Mouse (Mus musculus) midbrain, postnatal 0 days (tissue): Measurements from ENCODE around the gene Hypm. TPM values are rescaled to one million over a fixed set of nuclear protein-coding genes. Genes with fewer than 3 reads are reported as not detected.

ENCODE experiments used
- ATAC-seq: fragments of 200-750 bp; cut with Nextera tagmentation; 2 replicates; pipeline ENCODE4 v1.8.0; 2017; ENCODE audit warnings: moderate number of reproducible peaks, mild to moderate bottlenecking, moderate TSS enrichment, moderate library complexity; ENCODE audit not compliant: low FRiP score
- DNase-seq: peaks from one replicate; pipeline ENCODE4 v3.0.0-alpha.2; 2015; ENCODE audit warnings: low spot score
- H3K27ac ChIP-seq: fragments of 300-500 bp; sonication (generic); 2 replicates; pipeline ENCODE4 v1.5.1; 2014; ENCODE audit warnings: low read depth, mild to moderate bottlenecking, low read length, mixed read lengths
- H3K27me3 ChIP-seq: fragments of 300-500 bp; sonication (generic); 2 replicates; pipeline ENCODE4 v1.6.1; 2014; ENCODE audit warnings: low read length, control low read depth, mixed read lengths; ENCODE audit not compliant: insufficient read depth
- H3K36me3 ChIP-seq: fragments of 300-500 bp; sonication (generic); 2 replicates; pipeline ENCODE4 v1.6.1; 2014; ENCODE audit warnings: low read length, control low read depth, mixed read lengths; ENCODE audit not compliant: insufficient read depth
- H3K4me1 ChIP-seq: fragments of 300-500 bp; sonication (generic); 2 replicates; pipeline ENCODE4 v1.6.1; 2014; ENCODE audit warnings: mild to moderate bottlenecking, control low read depth, antibody characterized with exemption, low read length, mixed read lengths; ENCODE audit not compliant: insufficient read depth
- H3K4me2 ChIP-seq: fragments of 300-500 bp; sonication (generic); 2 replicates; pipeline ENCODE4 v1.6.1; 2014; ENCODE audit warnings: low read depth, mild to moderate bottlenecking, low read length, mixed read lengths; ENCODE audit not compliant: poor library complexity, severe bottlenecking
- H3K4me3 ChIP-seq: fragments of 300-500 bp; sonication (generic); 2 replicates; pipeline ENCODE4 v1.5.1; 2014; ENCODE audit warnings: low read depth, mild to moderate bottlenecking, low read length, moderate library complexity
- H3K9ac ChIP-seq: fragments of 300-500 bp; sonication (generic); replicated peaks from 2 replicates; pipeline ENCODE4 v1.6.1; 2014; ENCODE audit warnings: mild to moderate bottlenecking, low read length, moderate library complexity, mixed read lengths; ENCODE audit not compliant: poor library complexity, severe bottlenecking
- H3K9me3 ChIP-seq: fragments of 300-500 bp; sonication (generic); 2 replicates; pipeline ENCODE4 v1.6.1; 2016; ENCODE audit warnings: low read length, control low read depth
- CTCF ChIP-seq: IDR thresholded peaks from 2 replicates; pipeline ENCODE4 v1.5.1; 2016; ENCODE audit warnings: antibody characterized with exemption, mild to moderate bottlenecking
- WGBS: fragments of 180-500 bp; shearing (Covaris S2); extraction: QIAGEN DNeasy Blood & Tissue Kit; methylation state at CpG from one replicate; pipeline ENCODE4 v1.1.7; 2014; 5-methylcytosine and 5-hydroxymethylcytosine counted together
- polyA plus RNA-seq: library from polyadenylated mRNA; unstranded; fragments of >200 nt; fragmentation: Nextera tagmentation; extraction: Ambion mirVana; gene quantifications from 2 replicates; pipeline ENCODE4 v1.2.1, GENCODE M21; 2015
- total RNA-seq: library from RNA; depleted of rRNA; stranded (reverse); fragments of >200 nt; gene quantifications from 2 replicates; pipeline ENCODE4 v1.2.3, GENCODE M21; 2014; rRNA removed

The Hypm gene
- total and polyA plus RNA-seq, 2 experiments from 2014 or later = not detected

GRCm38 (mm10) chrX:9875519-9875918 lies 28.8 kb downstream of the Hypm start:
- ATAC-seq (no peak), DNase-seq (no peak)
- WGBS = 80% methylated on average over 2 of the region's 2 CpGs
- H3K4me2 ChIP-seq = no peak overlapping the region
- no peaks in the 10 kb centered on the region for H3K27me3 ChIP-seq
- no peaks in the 10 kb centered on the region for H3K9me3 ChIP-seq
- no peak overlapping the region for H3K27ac ChIP-seq
- no peak for TF ChIP-seq CTCF
- H3K36me3 ChIP-seq = no peaks in the 10 kb centered on the region
- no peak overlapping the region for H3K9ac ChIP-seq
- no peak overlapping the region for H3K4me3 ChIP-seq
- no peaks in the 10 kb centered on the region for H3K4me1 ChIP-seq

- H3K9ac ChIP-seq = no peak within 1 kb of the TSS
- H3K4me1 ChIP-seq = no peaks in the 10 kb centered on the region
- H3K9me3 ChIP-seq = no peaks in the 10 kb centered on the region
- TF ChIP-seq CTCF = no peak
- no peaks in the 10 kb centered on the region for H3K36me3 ChIP-seq
- no peak within 1 kb of the TSS for H3K4me2 ChIP-seq
- H3K27me3 ChIP-seq = no peaks in the 10 kb centered on the region
- H3K27ac ChIP-seq = no peak within 1 kb of the TSS
- 69% methylated on average over 2 of the region's 2 CpGs for WGBS
- ATAC-seq (no peak), DNase-seq (no peak)
- no peak within 1 kb of the TSS for H3K4me3 ChIP-seq
Measured at GRCm38 (mm10) chrX:9885322-9885721, 38.6 kb downstream of the Hypm start, which contains the start of gene Sytl5. Gene Sytl5, plus strand, starts transcription at chrX:9885622.

Other genes with a start within 250 kb of the Hypm start
- gene Dynlt3, start 183.9 kb upstream of the Hypm start, total RNA-seq = 37.2 and 42.3 TPM in 2 replicates
- 63.4 and 65.3 TPM in 2 replicates for gene Dynlt3, start 183.9 kb upstream of the Hypm start, polyA plus RNA-seq
- not detected in 2 replicates for gene H2al3, start 2.8 kb downstream of the Hypm start, total RNA-seq
- gene H2al3, start 2.8 kb downstream of the Hypm start, polyA plus RNA-seq = not detected in 2 replicates
- 0.27 and 0.28 TPM in 2 replicates for gene Sytl5, start 38.7 kb downstream of the Hypm start, total RNA-seq
- gene Sytl5, start 38.7 kb downstream of the Hypm start, polyA plus RNA-seq = 0.26 and 0.36 TPM in 2 replicates